Mouse (Mus musculus) hindbrain, embryonic 12.5 days (tissue): Measurements from ENCODE around the gene She. TPM values are rescaled to one million over a fixed set of nuclear protein-coding genes. Genes with fewer than 3 reads are reported as not detected.

Experiments used
- ATAC-seq: fragments of 200-750 bp; cut with Nextera tagmentation; 2 replicates; pipeline ENCODE4 v1.8.0; 2017; ENCODE audit warnings: moderate TSS enrichment; ENCODE audit not compliant: low FRiP score
- H3K27ac ChIP-seq: fragments of 300-500 bp; sonication (generic); 2 replicates; pipeline ENCODE4 v1.5.1; 2016; ENCODE audit warnings: mild to moderate bottlenecking
- H3K27me3 ChIP-seq: fragments of 300-500 bp; sonication (generic); 2 replicates; pipeline ENCODE4 v1.6.1; 2016; ENCODE audit warnings: mild to moderate bottlenecking
- H3K36me3 ChIP-seq: fragments of 300-500 bp; sonication (generic); 2 replicates; pipeline ENCODE4 v1.6.1; 2016; ENCODE audit warnings: mild to moderate bottlenecking
- H3K4me1 ChIP-seq: fragments of 300-500 bp; sonication (generic); 2 replicates; pipeline ENCODE4 v1.6.1; 2016
- H3K4me2 ChIP-seq: fragments of 300-500 bp; sonication (generic); replicated peaks from 2 replicates; pipeline ENCODE4 v1.6.1; 2016; ENCODE audit warnings: mild to moderate bottlenecking
- H3K4me3 ChIP-seq: fragments of 300-500 bp; sonication (generic); 2 replicates; pipeline ENCODE4 v1.5.1; 2016; ENCODE audit warnings: mild to moderate bottlenecking
- H3K9ac ChIP-seq: fragments of 300-500 bp; sonication (generic); 2 replicates; pipeline ENCODE4 v1.6.1; 2016; ENCODE audit warnings: mild to moderate bottlenecking, moderate library complexity
- H3K9me3 ChIP-seq: fragments of 300-500 bp; sonication (generic); replicated peaks from 2 replicates; pipeline ENCODE4 v1.6.1; 2016; ENCODE audit warnings: mild to moderate bottlenecking
- WGBS: fragments of 180-500 bp; shearing (Covaris S2); methylation state at CpG from one replicate; pipeline ENCODE4 v1.1.7; 2016; 5-methylcytosine and 5-hydroxymethylcytosine counted together
- polyA plus RNA-seq: library from polyadenylated mRNA; unstranded; fragments of >200 nt; fragmentation: Nextera tagmentation; extraction: Ambion mirVana; gene quantifications from 2 replicates; pipeline ENCODE4 v1.2.1, GENCODE M21; 2016

She gene
- polyA plus RNA-seq, 1 experiment from 2014 or later, result 3.4 TPM

DNA sequence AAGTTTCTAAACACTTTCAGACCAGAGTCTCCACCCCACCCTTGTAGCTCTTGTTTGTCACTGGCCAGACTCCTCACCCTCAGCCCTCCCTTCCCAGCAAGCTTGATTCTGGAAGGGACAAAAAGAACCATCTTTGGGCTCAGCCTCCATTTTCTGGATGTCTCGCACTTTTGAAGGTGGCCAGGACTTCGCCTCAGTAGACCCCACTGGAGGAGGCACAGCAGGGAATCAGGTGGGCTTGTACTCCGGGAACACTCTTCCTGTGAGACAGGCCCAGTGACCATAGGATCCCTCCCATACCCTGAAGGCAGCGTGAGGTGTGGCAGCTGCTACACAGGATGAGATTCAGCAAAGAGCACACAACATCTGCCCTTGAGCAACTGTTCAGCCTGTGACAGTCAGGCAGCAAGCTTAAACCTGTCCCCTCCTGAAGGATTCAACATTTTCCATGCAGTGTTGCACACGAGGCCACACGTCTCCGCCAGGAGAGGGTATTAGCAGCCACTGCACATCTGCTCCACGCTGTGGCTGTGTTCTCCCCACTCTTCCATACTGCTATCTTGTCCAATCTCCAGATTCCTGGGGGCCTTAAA is 66.1 kb downstream of the She start:
- Histone ChIP-seq H3K27ac (no peak overlapping the region), H3K4me3 (no peak overlapping the region), H3K9me3 (no peaks in the 10 kb centered on the region), H3K4me2 (no peak overlapping the region), H3K36me3 (no peaks in the 10 kb centered on the region), H3K4me1 (0 out of 2 replicates have a peak, but pooled peaks cover 3% of the 10 kb centered on the region), H3K9ac (no peak overlapping the region), H3K27me3 (no peaks in the 10 kb centered on the region)
- 66% methylated on average over 8 of the region's 8 CpGs for WGBS
- ATAC-seq, result no peak

- Histone ChIP-seq H3K4me1 (0 out of 2 replicates have a peak, but pooled peaks cover 3% of the 10 kb centered on the region), H3K4me2 (no peak overlapping the region), H3K4me3 (no peak overlapping the region), H3K36me3 (no peaks in the 10 kb centered on the region), H3K27ac (no peak overlapping the region), H3K9me3 (no peaks in the 10 kb centered on the region), H3K9ac (no peak overlapping the region), H3K27me3 (no peaks in the 10 kb centered on the region)
- 76% methylated on average over 10 of the region's 10 CpGs for WGBS
- no peak for ATAC-seq
Observed at GRCm38 (mm10) chr3:89898011-89898410, 66.8 kb downstream of the She start.

GRCm38 (mm10) chr3:89898870-89899510 is 67.8 kb downstream of the She start:
- no peaks in the 10 kb centered on the region for H3K36me3 ChIP-seq
- H3K27me3 ChIP-seq, result no peaks in the 10 kb centered on the region

DNA sequence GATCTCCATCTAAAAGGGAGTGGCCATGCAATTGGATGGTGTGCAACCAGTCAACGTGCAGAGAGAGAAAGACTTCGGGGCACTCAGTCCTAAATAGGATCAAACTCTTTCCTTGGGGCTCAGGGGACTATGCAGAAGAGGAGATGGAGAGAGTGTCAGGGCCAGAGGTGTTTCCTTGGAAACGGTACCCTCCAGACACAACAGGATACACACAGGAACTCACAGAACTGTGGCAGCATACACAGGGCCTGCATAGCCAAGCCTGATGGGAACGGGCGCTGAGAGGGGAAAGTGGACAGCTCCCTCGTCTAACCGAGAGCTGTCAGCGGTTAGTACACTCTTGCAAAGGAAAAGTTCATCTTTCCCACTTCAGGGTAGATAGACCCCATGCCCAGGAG is 68.3 kb downstream of the She start:
- H3K27ac ChIP-seq, result no peak overlapping the region
- no peak overlapping the region for H3K4me3 ChIP-seq
- WGBS, result 59% methylated on average over 8 of the region's 8 CpGs
- H3K4me2 ChIP-seq, result no peak overlapping the region
- H3K36me3 ChIP-seq, result no peaks in the 10 kb centered on the region
- 0 out of 2 replicates have a peak, but pooled peaks cover 3% of the 10 kb centered on the region for H3K4me1 ChIP-seq
- ATAC-seq, result no peak
- no peaks in the 10 kb centered on the region for H3K27me3 ChIP-seq
- no peak overlapping the region for H3K9ac ChIP-seq
- H3K9me3 ChIP-seq, result no peaks in the 10 kb centered on the region

More at GRCm38 (mm10) chr3:89898870-89899510, 67.8 kb downstream of the She start:
- no peak for ATAC-seq
- Histone ChIP-seq H3K9me3 (no peaks in the 10 kb centered on the region), H3K4me1 (0 out of 2 replicates have a peak, but pooled peaks cover 3% of the 10 kb centered on the region), H3K4me3 (no peak overlapping the region), H3K4me2 (no peak overlapping the region), H3K9ac (no peak overlapping the region), H3K27ac (no peak overlapping the region)
- WGBS, result 60% methylated on average over 5 of the region's 5 CpGs

DNA sequence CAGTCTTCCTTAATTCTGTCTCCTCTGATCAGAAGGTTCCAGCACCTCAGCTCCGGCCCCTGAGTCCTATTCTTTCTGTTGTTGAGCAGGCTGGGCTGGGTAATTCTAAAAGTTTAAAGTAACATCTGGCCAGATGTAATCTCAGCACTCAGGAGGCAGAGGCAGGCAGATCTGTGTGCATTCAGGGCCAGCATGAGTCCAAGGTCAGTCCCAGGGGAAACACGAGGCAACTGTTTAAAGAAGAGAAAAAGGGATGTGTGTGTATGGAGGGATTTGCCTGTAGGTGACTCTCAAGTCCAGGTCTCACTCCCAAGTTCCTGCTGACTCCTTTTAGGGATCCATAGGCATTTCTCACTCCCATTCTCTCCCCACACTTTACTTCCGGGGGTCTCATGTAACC is 76.7 kb downstream of the She start:
- ATAC-seq, result no peak

More for the DNA sequence above, 76.7 kb downstream of the She start:
- Histone ChIP-seq H3K36me3 (no peaks in the 10 kb centered on the region), H3K4me3 (no peak overlapping the region), H3K9me3 (no peaks in the 10 kb centered on the region), H3K4me1 (0 out of 2 replicates have a peak, but pooled peaks cover 10% of the 10 kb centered on the region), H3K27me3 (peaks cover 25% of the 10 kb centered on the region), H3K4me2 (no peak overlapping the region), H3K9ac (no peak overlapping the region), H3K27ac (no peak overlapping the region)
- WGBS, result 82% methylated on average over 3 of the region's 3 CpGs

Other genes starting within 250 kb of the She start
- 23.4 and 24.1 TPM in 2 replicates for gene Adar, start 116.3 kb upstream of the She start, polyA plus RNA-seq
- gene Chrnb2, start 66.7 kb upstream of the She start, polyA plus RNA-seq, result 26.7 and 26.8 TPM in 2 replicates
- 19.2 and 19.9 TPM in 2 replicates for gene Ube2q1, start 57.8 kb upstream of the She start, polyA plus RNA-seq
- 0.66 and 1.2 TPM in 2 replicates for gene Il6ra, start 81.8 kb downstream of the She start, polyA plus RNA-seq
- gene Atp8b2, start 132.1 kb downstream of the She start, polyA plus RNA-seq, result 20.3 and 22.8 TPM in 2 replicates
- 137 and 141 TPM in 2 replicates for gene Hax1, start 167.4 kb downstream of the She start, polyA plus RNA-seq
- gene 4933434E20Rik, start 220.3 kb downstream of the She start, polyA plus RNA-seq, result 187 and 198 TPM in 2 replicates
- 201 and 227 TPM in 2 replicates for gene Ubap2l, start 221.3 kb downstream of the She start, polyA plus RNA-seq
- gene Tpm3, start 241.3 kb downstream of the She start, polyA plus RNA-seq, result 510 and 525 TPM in 2 replicates